ENCODE assay signal across 8 mouse cellular contexts in genomic region chr11:22286371-22286872, GRCm38 (mm10). TPM values are rescaled to one million over a fixed set of nuclear protein-coding genes. Genes with fewer than 3 reads are reported as not detected.
DNase-seq lines count a peak whose midpoint lies in the region; ATAC-seq and TF ChIP-seq lines count a peak whose summit lies in the region.

No protein-coding gene starts in this region.

- H3K4me2 ChIP-seq in limb, embryonic 15.5 days: peak overlapping the region; percentile 72
- H3K4me2 ChIP-seq in midbrain, embryonic 14.5 days (ENCODE audit: low read length): peak overlapping the region; percentile 80

- H3K27ac ChIP-seq in thymus, adult 2 months (ENCODE audit: control insufficient read depth, insufficient read depth, low read length): no peak overlapping the region
- peak overlapping the region; percentile 36 for H3K27ac ChIP-seq in cerebellum, adult 2 months (ENCODE audit: insufficient read depth, low read length)
- H3K27ac ChIP-seq in limb, embryonic 15.5 days: peak overlapping the region; percentile 91
- H3K27ac ChIP-seq in midbrain, embryonic 14.5 days (replicated peaks; ENCODE audit: low read depth, low read length): peak overlapping the region; percentile 94

- WGBS in thymus, adult 2 months: 2% methylated on average over 39 of the region's 39 CpGs
- WGBS in cerebellum, adult 2 months: under 1% methylated on average over 37 of the region's 39 CpGs
- under 1% methylated on average over 38 of the region's 39 CpGs for WGBS in limb, embryonic 15.5 days
- under 1% methylated on average over 38 of the region's 39 CpGs for WGBS in midbrain, embryonic 14.5 days

- H3K36me3 ChIP-seq in thymus, adult 2 months (ENCODE audit: control insufficient read depth, insufficient read depth, low read length): no peaks in the 10 kb centered on the region
- peaks cover 16% of the 10 kb centered on the region for H3K36me3 ChIP-seq in limb, embryonic 15.5 days
- H3K36me3 ChIP-seq in midbrain, embryonic 14.5 days (ENCODE audit: control insufficient read depth, insufficient read depth, low read length): peaks cover 10% of the 10 kb centered on the region

- H3K9ac ChIP-seq in limb, embryonic 15.5 days: peak overlapping the region; percentile 89
- peak overlapping the region; percentile 87 for H3K9ac ChIP-seq in midbrain, embryonic 14.5 days (replicated peaks; ENCODE audit: low read length)

- TF ChIP-seq CTCF in thymus, adult 2 months (IDR thresholded peaks at IDR 0.05; ENCODE audit: borderline replicate concordance, control insufficient read depth, extremely low read depth, insufficient read depth, low read length, poor library complexity): no peak
- peak; percentile 16; the same call in 1 of the 2 replicates for TF ChIP-seq CTCF in cerebellum, adult 2 months (IDR thresholded peaks at IDR 0.05; ENCODE audit: borderline replicate concordance, insufficient read depth, low read depth, low read length)

- peak; percentile 1 for ATAC-seq in inflammation-experienced regulatory T-cells, adult 6 months
- peak; percentile 48 for ATAC-seq in limb, embryonic 15.5 days (ENCODE audit: insufficient number of reproducible peaks, low FRiP score, low TSS enrichment, low read depth)
- peak; percentile 79 for ATAC-seq in midbrain, embryonic 14.5 days (ENCODE audit: low FRiP score, low TSS enrichment)

- H3K4me1 ChIP-seq in thymus, adult 2 months (replicated peaks; ENCODE audit: control insufficient read depth, insufficient read depth, low read length): peaks cover 5% of the 10 kb centered on the region; the same call in 1 of the 2 replicates
- peaks cover 6% of the 10 kb centered on the region; the same call in 1 of the 2 replicates for H3K4me1 ChIP-seq in cerebellum, adult 2 months (ENCODE audit: control insufficient read depth, insufficient read depth, low read length)
- peaks cover 22% of the 10 kb centered on the region for H3K4me1 ChIP-seq in limb, embryonic 15.5 days
- peaks cover 26% of the 10 kb centered on the region for H3K4me1 ChIP-seq in midbrain, embryonic 14.5 days (ENCODE audit: control insufficient read depth, insufficient read depth, low read length)

- peak overlapping the region; percentile 70 for H3K4me3 ChIP-seq in thymus, adult 2 months (ENCODE audit: control insufficient read depth, insufficient read depth, low read length)
- peak overlapping the region; percentile 67 for H3K4me3 ChIP-seq in cerebellum, adult 2 months (replicated peaks; ENCODE audit: insufficient read depth, low read depth, low read length)
- H3K4me3 ChIP-seq in limb, embryonic 15.5 days: peak overlapping the region; percentile 79
- H3K4me3 ChIP-seq in midbrain, embryonic 14.5 days (replicated peaks; ENCODE audit: low read depth, low read length): peak overlapping the region; percentile 57

- DNase-seq in thymus, adult 2 months: no peak
- DNase-seq in thymus, postnatal 14 days: no peak
- peak; percentile 75 to 77 for DNase-seq in cerebellum, adult 2 months
- DNase-seq in frontal cortex, postnatal 25 days (ENCODE audit: low spot score in 2 of 2): peak; percentile 22 to 24
- peak; percentile 73 for DNase-seq in midbrain, embryonic 14.5 days
- no peak for DNase-seq in ovary, postnatal 14 days (ENCODE audit: low spot score)

- no peaks in the 10 kb centered on the region for H3K27me3 ChIP-seq in thymus, adult 2 months (ENCODE audit: control insufficient read depth, insufficient read depth, low read length)
- H3K27me3 ChIP-seq in cerebellum, adult 2 months (ENCODE audit: control insufficient read depth, insufficient read depth, low read length): no peaks in the 10 kb centered on the region
- no peaks in the 10 kb centered on the region for H3K27me3 ChIP-seq in limb, embryonic 15.5 days
- no peaks in the 10 kb centered on the region for H3K27me3 ChIP-seq in midbrain, embryonic 14.5 days (ENCODE audit: control insufficient read depth, insufficient read depth, low read length)

- H3K9me3 ChIP-seq in limb, embryonic 15.5 days: no peaks in the 10 kb centered on the region
- no peaks in the 10 kb centered on the region for H3K9me3 ChIP-seq in midbrain, embryonic 14.5 days (ENCODE audit: control insufficient read depth, low read length)

- no peak for TF ChIP-seq POLR2A in thymus, adult 2 months (IDR thresholded peaks at IDR 0.05; ENCODE audit: control insufficient read depth, extremely low read depth, insufficient read depth, low read length, poor library complexity)
- TF ChIP-seq POLR2A in cerebellum, adult 2 months (IDR thresholded peaks at IDR 0.05; ENCODE audit: borderline replicate concordance, insufficient read depth, low read length): 0 out of 2 replicates have a peak, but pooled peaks have one; percentile 27

RNA-seq across cellular contexts. Expression of gene Ehbp1, which starts 55.7 kb away (rescaled TPM):
- polyA plus RNA-seq in thymus, adult 2 months (2012; rRNA removed): 0.48 and 0.75 TPM in 2 replicates
- polyA plus RNA-seq in cerebellum, adult 2 months (2012; rRNA removed): 23.8 and 24.8 TPM in 2 replicates
- 1 to 10 TPM in 2 of 3 experiments, under 1 TPM in 1; 0.94 to 2.3 (median 1.7) TPM for polyA plus RNA-seq in inflammation-experienced regulatory T-cells, adult 6 months (2017; shearing (Covaris generic))
- polyA plus RNA-seq in limb, embryonic 15.5 days (2015; fragmentation: Nextera tagmentation; extraction: Ambion mirVana): 11.2 and 14.3 TPM in 2 replicates
- 30.4 and 41.4 TPM in 2 replicates for polyA plus RNA-seq in midbrain, embryonic 14.5 days (2014; fragmentation: Nextera tagmentation; extraction: Ambion mirVana)

Comparison
In these comparisons a context has a peak if more than half of its experiments do, and no peak if none do; other contexts are left out.
1. DNase-seq: peak in cerebellum, adult 2 months (2 of 2), frontal cortex, postnatal 25 days (2 of 2) and midbrain, embryonic 14.5 days (single experiment); none in thymus, adult 2 months (single experiment), thymus, postnatal 14 days (single experiment) and ovary, postnatal 14 days (single experiment).
2. ATAC-seq: peak in every context shown above with its lines; median percentile 79 in midbrain, embryonic 14.5 days; 48 in limb, embryonic 15.5 days; 1 in inflammation-experienced regulatory T-cells, adult 6 months.
3. Peak in every context shown above with its lines, with median percentiles within 50 percentile points of each other: H3K4me3 ChIP-seq.